Mouse (Mus musculus): ENCODE measurements around the gene Dll4. TPM values are rescaled to one million over a fixed set of nuclear protein-coding genes. Genes with fewer than 3 reads are reported as not detected.

Dll4 gene
- polyA plus RNA-seq, 1 experiment from 2014 or later: 14.1 TPM

- H3K9ac ChIP-seq (ENCODE audit: low read length): no peak overlapping the region
- H3K4me1 ChIP-seq (ENCODE audit: control insufficient read depth, insufficient read depth, low read length): no peaks in the 10 kb centered on the region; the same call in 1 of the 2 replicates
- no peak for ATAC-seq (replicated peaks; ENCODE audit: extremely low read depth, insufficient read depth, low FRiP score)
- no peaks in the 10 kb centered on the region for H3K36me3 ChIP-seq (ENCODE audit: control insufficient read depth, insufficient read depth)
- H3K4me2 ChIP-seq (ENCODE audit: low read depth, low read length): no peak overlapping the region
- H3K9me3 ChIP-seq (replicated peaks; ENCODE audit: control insufficient read depth, low read length): peaks cover 7% of the 10 kb centered on the region
- no peak overlapping the region for H3K27ac ChIP-seq (ENCODE audit: low read length)
- no peak overlapping the region for H3K4me3 ChIP-seq (ENCODE audit: low read length)
- peaks cover 9% of the 10 kb centered on the region for H3K27me3 ChIP-seq (ENCODE audit: control insufficient read depth, insufficient read depth, low read length)
Measured at GRCm38 (mm10) chr2:119356310-119356709, 30.7 kb downstream of the Dll4 start.

- no peak overlapping the region for H3K4me2 ChIP-seq (ENCODE audit: low read depth, low read length)
- no peak overlapping the region for H3K27ac ChIP-seq (ENCODE audit: low read length)
- H3K27me3 ChIP-seq (ENCODE audit: control insufficient read depth, insufficient read depth, low read length): peaks cover 4% of the 10 kb centered on the region
- peaks cover 12% of the 10 kb centered on the region for H3K9me3 ChIP-seq (replicated peaks; ENCODE audit: control insufficient read depth, low read length)
- H3K36me3 ChIP-seq (ENCODE audit: control insufficient read depth, insufficient read depth): no peaks in the 10 kb centered on the region
- 87% methylated on average over 5 of the region's 5 CpGs for WGBS
- no peaks in the 10 kb centered on the region for H3K4me1 ChIP-seq (ENCODE audit: control insufficient read depth, insufficient read depth, low read length)
- H3K4me3 ChIP-seq (ENCODE audit: low read length): no peak overlapping the region
- ATAC-seq (replicated peaks; ENCODE audit: extremely low read depth, insufficient read depth, low FRiP score): no peak
- no peak overlapping the region for H3K9ac ChIP-seq (ENCODE audit: low read length)
Measured at GRCm38 (mm10) chr2:119356805-119357204, 31.2 kb downstream of the Dll4 start.

GRCm38 (mm10) chr2:119358249-119358648, 32.7 kb downstream of the Dll4 start:
- H3K36me3 ChIP-seq (ENCODE audit: control insufficient read depth, insufficient read depth): no peaks in the 10 kb centered on the region
- H3K4me2 ChIP-seq (ENCODE audit: low read depth, low read length): no peak overlapping the region
- H3K9ac ChIP-seq (ENCODE audit: low read length): no peak overlapping the region
- H3K27ac ChIP-seq (ENCODE audit: low read length): no peak overlapping the region
- ATAC-seq (replicated peaks; ENCODE audit: extremely low read depth, insufficient read depth, low FRiP score): no peak
- WGBS: 76% methylated on average over 6 of the region's 6 CpGs
- H3K4me1 ChIP-seq (ENCODE audit: control insufficient read depth, insufficient read depth, low read length): no peaks in the 10 kb centered on the region
- H3K27me3 ChIP-seq (ENCODE audit: control insufficient read depth, insufficient read depth, low read length): no peaks in the 10 kb centered on the region
- peaks cover 12% of the 10 kb centered on the region for H3K9me3 ChIP-seq (replicated peaks; ENCODE audit: control insufficient read depth, low read length)
- no peak overlapping the region for H3K4me3 ChIP-seq (ENCODE audit: low read length)

GRCm38 (mm10) chr2:119359721-119360291, 34.2 kb downstream of the Dll4 start:
- Histone ChIP-seq H3K4me1 (ENCODE audit: control insufficient read depth, insufficient read depth, low read length) (no peaks in the 10 kb centered on the region), H3K4me3 (ENCODE audit: low read length) (no peak overlapping the region), H3K27me3 (ENCODE audit: control insufficient read depth, insufficient read depth, low read length) (no peaks in the 10 kb centered on the region), H3K36me3 (ENCODE audit: control insufficient read depth, insufficient read depth) (no peaks in the 10 kb centered on the region), H3K27ac (ENCODE audit: low read length) (no peak overlapping the region; the same call in 1 of the 2 replicates), H3K4me2 (ENCODE audit: low read depth, low read length) (no peak overlapping the region), H3K9ac (ENCODE audit: low read length) (no peak overlapping the region), H3K9me3 (replicated peaks; ENCODE audit: control insufficient read depth, low read length) (peaks cover 12% of the 10 kb centered on the region)
- ATAC-seq (replicated peaks; ENCODE audit: extremely low read depth, insufficient read depth, low FRiP score): no peak
- 72% methylated on average over 2 of the region's 2 CpGs for WGBS

GRCm38 (mm10) chr2:119364969-119365368, 39.4 kb downstream of the Dll4 start:
- Histone ChIP-seq H3K9me3 (replicated peaks; ENCODE audit: control insufficient read depth, low read length) (peaks cover 12% of the 10 kb centered on the region), H3K9ac (ENCODE audit: low read length) (no peak overlapping the region), H3K27ac (ENCODE audit: low read length) (no peak overlapping the region), H3K4me1 (ENCODE audit: control insufficient read depth, insufficient read depth, low read length) (no peaks in the 10 kb centered on the region), H3K4me3 (ENCODE audit: low read length) (no peak overlapping the region), H3K27me3 (ENCODE audit: control insufficient read depth, insufficient read depth, low read length) (no peaks in the 10 kb centered on the region), H3K4me2 (ENCODE audit: low read depth, low read length) (no peak overlapping the region), H3K36me3 (ENCODE audit: control insufficient read depth, insufficient read depth) (peaks cover 4% of the 10 kb centered on the region)
- ATAC-seq (replicated peaks; ENCODE audit: extremely low read depth, insufficient read depth, low FRiP score): no peak
- WGBS: 83% methylated on average over 3 of the region's 3 CpGs

- Histone ChIP-seq H3K36me3 (ENCODE audit: control insufficient read depth, insufficient read depth) (peaks cover 19% of the 10 kb centered on the region), H3K4me2 (ENCODE audit: low read depth, low read length) (no peak overlapping the region), H3K4me1 (ENCODE audit: control insufficient read depth, insufficient read depth, low read length) (no peaks in the 10 kb centered on the region), H3K4me3 (ENCODE audit: low read length) (no peak overlapping the region), H3K27me3 (ENCODE audit: control insufficient read depth, insufficient read depth, low read length) (no peaks in the 10 kb centered on the region), H3K9me3 (replicated peaks; ENCODE audit: control insufficient read depth, low read length) (no peaks in the 10 kb centered on the region), H3K27ac (ENCODE audit: low read length) (no peak overlapping the region), H3K9ac (ENCODE audit: low read length) (no peak overlapping the region)
- no peak for ATAC-seq (replicated peaks; ENCODE audit: extremely low read depth, insufficient read depth, low FRiP score)
- WGBS: 74% methylated on average over 3 of the region's 3 CpGs
Measured at GRCm38 (mm10) chr2:119367346-119367745, 41.8 kb downstream of the Dll4 start.

- no peak overlapping the region for H3K27ac ChIP-seq (ENCODE audit: low read length)
- H3K4me3 ChIP-seq (ENCODE audit: low read length): no peak overlapping the region
- H3K36me3 ChIP-seq (ENCODE audit: control insufficient read depth, insufficient read depth): peaks cover 38% of the 10 kb centered on the region
- H3K9me3 ChIP-seq (replicated peaks; ENCODE audit: control insufficient read depth, low read length): no peaks in the 10 kb centered on the region
- no peak overlapping the region for H3K9ac ChIP-seq (ENCODE audit: low read length)
- no peaks in the 10 kb centered on the region for H3K27me3 ChIP-seq (ENCODE audit: control insufficient read depth, insufficient read depth, low read length)
- ATAC-seq (replicated peaks; ENCODE audit: extremely low read depth, insufficient read depth, low FRiP score): no peak
- 91% methylated on average over 10 of the region's 10 CpGs for WGBS
- H3K4me2 ChIP-seq (ENCODE audit: low read depth, low read length): no peak overlapping the region
- H3K4me1 ChIP-seq (ENCODE audit: control insufficient read depth, insufficient read depth, low read length): no peaks in the 10 kb centered on the region
Measured at GRCm38 (mm10) chr2:119370116-119370515, 44.5 kb downstream of the Dll4 start.

- H3K27ac ChIP-seq (ENCODE audit: low read length): no peak overlapping the region
- no peaks in the 10 kb centered on the region for H3K9me3 ChIP-seq (replicated peaks; ENCODE audit: control insufficient read depth, low read length)
- H3K36me3 ChIP-seq (ENCODE audit: control insufficient read depth, insufficient read depth): peaks cover 64% of the 10 kb centered on the region
- no peak overlapping the region for H3K4me3 ChIP-seq (ENCODE audit: low read length)
- H3K27me3 ChIP-seq (ENCODE audit: control insufficient read depth, insufficient read depth, low read length): no peaks in the 10 kb centered on the region
- H3K4me1 ChIP-seq (ENCODE audit: control insufficient read depth, insufficient read depth, low read length): no peaks in the 10 kb centered on the region
- ATAC-seq (replicated peaks; ENCODE audit: extremely low read depth, insufficient read depth, low FRiP score): no peak
- H3K4me2 ChIP-seq (ENCODE audit: low read depth, low read length): no peak overlapping the region
- 71% methylated on average over 9 of the region's 9 CpGs for WGBS
- no peak overlapping the region for H3K9ac ChIP-seq (ENCODE audit: low read length)
Measured at GRCm38 (mm10) chr2:119377286-119377685, 51.7 kb downstream of the Dll4 start.

GRCm38 (mm10) chr2:119377826-119378225, 52.2 kb downstream of the Dll4 start:
- 76% methylated on average over 3 of the region's 3 CpGs for WGBS

More at GRCm38 (mm10) chr2:119377826-119378225, 52.2 kb downstream of the Dll4 start:
- peaks cover 61% of the 10 kb centered on the region for H3K36me3 ChIP-seq (ENCODE audit: control insufficient read depth, insufficient read depth)
- H3K9me3 ChIP-seq (replicated peaks; ENCODE audit: control insufficient read depth, low read length): no peaks in the 10 kb centered on the region
- no peaks in the 10 kb centered on the region for H3K27me3 ChIP-seq (ENCODE audit: control insufficient read depth, insufficient read depth, low read length)
- no peak for ATAC-seq (replicated peaks; ENCODE audit: extremely low read depth, insufficient read depth, low FRiP score)
- no peak overlapping the region for H3K4me2 ChIP-seq (ENCODE audit: low read depth, low read length)
- H3K27ac ChIP-seq (ENCODE audit: low read length): no peak overlapping the region
- H3K4me3 ChIP-seq (ENCODE audit: low read length): no peak overlapping the region
- no peaks in the 10 kb centered on the region for H3K4me1 ChIP-seq (ENCODE audit: control insufficient read depth, insufficient read depth, low read length)
- no peak overlapping the region for H3K9ac ChIP-seq (ENCODE audit: low read length)

All from heart, embryonic 16.5 days (tissue).